Mouse (Mus musculus) B cell, adult 67 days (primary cell): ENCODE data around the gene Abhd17c. TPM values are rescaled to one million over a fixed set of nuclear protein-coding genes. Genes with fewer than 3 reads are reported as not detected.

Source experiments
- total RNA-seq, 2 experiments: library from RNA; stranded (reverse); gene quantifications; 4 replicates each; pipeline ENCODE4 v1.2.4; 2023

Abhd17c gene
- total RNA-seq: 10 to 100 TPM; 17.8 to 18.5 TPM

DNA sequence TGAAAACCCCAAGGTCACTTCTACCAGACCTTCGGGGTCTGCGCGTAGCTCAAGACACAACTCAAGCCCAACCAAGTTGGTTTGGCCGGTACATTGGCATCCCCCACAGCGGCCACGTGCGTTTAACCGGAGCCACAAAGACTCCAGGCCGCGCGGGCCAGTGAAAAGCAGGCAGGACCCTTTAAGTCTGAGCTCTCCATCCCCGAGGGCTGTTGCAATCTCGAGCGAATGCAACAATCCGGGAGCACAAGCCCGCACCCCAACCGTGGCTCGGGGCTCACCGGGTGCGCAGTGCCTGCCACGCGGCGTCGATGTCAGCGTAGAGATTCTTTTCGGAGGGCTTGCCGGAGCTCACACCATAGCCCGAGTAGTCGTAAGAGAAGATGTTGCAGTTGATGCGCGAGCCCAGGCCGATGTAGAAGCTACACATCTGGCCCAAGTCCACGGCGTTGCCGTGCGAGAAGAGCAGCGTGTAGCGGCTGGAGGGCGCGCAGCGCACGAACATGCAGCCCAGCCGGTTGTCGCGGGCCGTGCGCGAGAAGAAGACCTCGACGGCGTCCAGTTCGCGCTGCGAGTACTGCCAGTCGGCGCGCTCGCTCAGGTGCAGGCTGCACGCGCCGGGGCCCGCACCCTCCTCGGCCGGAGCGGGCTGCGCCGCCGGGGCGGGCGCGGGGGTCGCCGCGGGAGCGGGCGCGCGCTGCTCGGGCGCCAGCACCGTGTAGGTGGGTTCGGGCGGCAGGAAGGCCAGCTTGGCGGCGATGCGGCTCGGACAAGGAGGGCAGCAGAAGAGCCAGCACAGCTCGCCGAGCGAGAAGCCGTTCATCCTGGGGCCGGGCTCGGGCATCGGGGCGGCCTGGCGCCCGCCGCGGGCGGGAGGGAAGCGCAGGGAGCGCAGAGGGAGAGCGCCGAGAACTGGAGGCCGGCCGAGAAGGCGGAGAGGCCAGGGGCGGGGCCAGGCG is at the start of gene Abhd17c:
Abhd17c (minus strand) TSS at position 893 of the 959 bp plus-strand sequence.

GRCm38 (mm10) chr7:84086039-84086829 is 65.5 kb downstream of the Abhd17c start, which contains the start of gene Cemip:
Cemip (minus strand) TSS chr7:84086502.

Other genes starting within 250 kb of the Abhd17c start
- not detected for gene Cemip, start 65.4 kb downstream of the Abhd17c start, total RNA-seq